Mouse (Mus musculus) neural tube, embryonic 11.5 days (tissue): ENCODE data around the gene Fam160a1. TPM values are rescaled to one million over a fixed set of nuclear protein-coding genes. Genes with fewer than 3 reads are reported as not detected.

Experiments
- ATAC-seq: fragments of 200-750 bp; cut with Nextera tagmentation; 2 replicates; pipeline ENCODE4 v1.8.0; 2017; ENCODE audit warnings: moderate number of reproducible peaks, mild to moderate bottlenecking, moderate TSS enrichment, moderate library complexity; ENCODE audit not compliant: insufficient read depth, low FRiP score, low TSS enrichment
- DNase-seq: peaks from one replicate; pipeline ENCODE4 v3.0.0-alpha.2; 2015; ENCODE audit warnings: low spot score
- H3K27ac ChIP-seq: fragments of 300-500 bp; sonication (generic); 2 replicates; pipeline ENCODE4 v1.5.1; 2014; ENCODE audit warnings: low read depth, mild to moderate bottlenecking, low read length
- H3K27me3 ChIP-seq: fragments of 300-500 bp; sonication (generic); 2 replicates; pipeline ENCODE4 v1.6.1; 2014; ENCODE audit warnings: mild to moderate bottlenecking, low read length, mixed read lengths; ENCODE audit not compliant: control insufficient read depth, insufficient read depth
- H3K36me3 ChIP-seq: fragments of 300-500 bp; sonication (generic); 2 replicates; pipeline ENCODE4 v1.6.1; 2014; ENCODE audit warnings: mild to moderate bottlenecking, low read length, moderate library complexity, mixed read lengths; ENCODE audit not compliant: control insufficient read depth, insufficient read depth
- H3K4me1 ChIP-seq: fragments of 300-500 bp; sonication (generic); 2 replicates; pipeline ENCODE4 v1.6.1; 2014; ENCODE audit warnings: low read length, mixed read lengths; ENCODE audit not compliant: control insufficient read depth, insufficient read depth
- H3K4me2 ChIP-seq: fragments of 300-500 bp; sonication (generic); 2 replicates; pipeline ENCODE4 v1.6.1; 2014; ENCODE audit warnings: low read depth, mild to moderate bottlenecking, moderate library complexity
- H3K4me3 ChIP-seq: fragments of 300-500 bp; sonication (generic); 2 replicates; pipeline ENCODE4 v1.5.1; 2014; ENCODE audit warnings: low read depth, low read length
- H3K9ac ChIP-seq: fragments of 300-500 bp; sonication (generic); 2 replicates; pipeline ENCODE4 v1.6.1; 2014; ENCODE audit warnings: mild to moderate bottlenecking, low read length
- H3K9me3 ChIP-seq: fragments of 300-500 bp; sonication (generic); 2 replicates; pipeline ENCODE4 v1.6.1; 2016; ENCODE audit warnings: low read length; ENCODE audit not compliant: control insufficient read depth
- WGBS: fragments of 180-500 bp; shearing (Covaris S2); extraction: QIAGEN DNeasy Blood & Tissue Kit; methylation state at CpG from one replicate; pipeline ENCODE4 v1.1.7; 2014; 5-methylcytosine and 5-hydroxymethylcytosine counted together
- polyA plus RNA-seq: library from polyadenylated mRNA; unstranded; fragments of >200 nt; fragmentation: Nextera tagmentation; extraction: Ambion mirVana; gene quantifications from 2 replicates; pipeline ENCODE4 v1.2.1, GENCODE M21; 2014

Gene Fam160a1
- polyA plus RNA-seq, 1 experiment from 2014 or later: 0.84 TPM

GRCm38 (mm10) chr3:85813101-85814014 lies 3.7 kb downstream of the Fam160a1 start:
- 61% methylated on average over 4 of the region's 4 CpGs for WGBS
- Histone ChIP-seq H3K36me3 (no peaks in the 10 kb centered on the region), H3K9me3 (no peaks in the 10 kb centered on the region), H3K27me3 (no peaks in the 10 kb centered on the region), H3K4me3 (no peak overlapping the region), H3K27ac (no peak overlapping the region), H3K4me1 (no peaks in the 10 kb centered on the region), H3K4me2 (no peak overlapping the region), H3K9ac (no peak overlapping the region)
- ATAC-seq (no peak), DNase-seq (no peak)

- 92% methylated on average over 5 of the region's 5 CpGs for WGBS
- Histone ChIP-seq H3K9ac (no peak overlapping the region), H3K36me3 (no peaks in the 10 kb centered on the region), H3K27me3 (no peaks in the 10 kb centered on the region), H3K9me3 (no peaks in the 10 kb centered on the region), H3K4me1 (no peaks in the 10 kb centered on the region), H3K4me3 (no peak overlapping the region), H3K27ac (no peak overlapping the region), H3K4me2 (no peak overlapping the region)
- no peak for ATAC-seq
- DNase-seq: no peak
Observed at GRCm38 (mm10) chr3:85812010-85812409, 5.1 kb downstream of the Fam160a1 start.

- no peak overlapping the region for H3K9ac ChIP-seq
- 55% methylated on average over 1 of the region's 1 CpGs for WGBS
- no peak for DNase-seq
Observed at GRCm38 (mm10) chr3:85793166-85793565, 23.9 kb downstream of the Fam160a1 start.

GRCm38 (mm10) chr3:85789748-85790147 lies 27.3 kb downstream of the Fam160a1 start:
- Histone ChIP-seq H3K4me1 (no peaks in the 10 kb centered on the region), H3K9ac (no peak overlapping the region), H3K9me3 (no peaks in the 10 kb centered on the region), H3K27me3 (no peaks in the 10 kb centered on the region), H3K4me3 (no peak overlapping the region), H3K27ac (no peak overlapping the region), H3K4me2 (no peak overlapping the region), H3K36me3 (no peaks in the 10 kb centered on the region)
- 65% methylated on average over 4 of the region's 4 CpGs for WGBS
- DNase-seq: no peak
- ATAC-seq: no peak

More at GRCm38 (mm10) chr3:85793166-85793565, 23.9 kb downstream of the Fam160a1 start:
- H3K27ac ChIP-seq: no peak overlapping the region
- H3K4me3 ChIP-seq: no peak overlapping the region
- H3K27me3 ChIP-seq: no peaks in the 10 kb centered on the region
- H3K4me1 ChIP-seq: no peaks in the 10 kb centered on the region
- ATAC-seq: no peak
- H3K36me3 ChIP-seq: no peaks in the 10 kb centered on the region
- no peaks in the 10 kb centered on the region for H3K9me3 ChIP-seq
- H3K4me2 ChIP-seq: no peak overlapping the region

- H3K27me3 ChIP-seq: no peaks in the 10 kb centered on the region
- no peak overlapping the region for H3K27ac ChIP-seq
- DNase-seq (no peak), ATAC-seq (no peak)
- 81% methylated on average over 8 of the region's 8 CpGs for WGBS
- no peaks in the 10 kb centered on the region for H3K9me3 ChIP-seq
- no peak overlapping the region for H3K9ac ChIP-seq
- H3K4me3 ChIP-seq: no peak overlapping the region
- H3K4me2 ChIP-seq: no peak overlapping the region
- H3K36me3 ChIP-seq: no peaks in the 10 kb centered on the region
- no peaks in the 10 kb centered on the region for H3K4me1 ChIP-seq
Observed at GRCm38 (mm10) chr3:85786501-85786900, 30.6 kb downstream of the Fam160a1 start.

GRCm38 (mm10) chr3:85780906-85781305 lies 36.2 kb downstream of the Fam160a1 start:
- WGBS: 77% methylated on average over 7 of the region's 7 CpGs
- no peak overlapping the region for H3K9ac ChIP-seq
- ATAC-seq: no peak

GRCm38 (mm10) chr3:85780332-85780731 lies 36.8 kb downstream of the Fam160a1 start:
- H3K4me1 ChIP-seq: no peaks in the 10 kb centered on the region
- DNase-seq (no peak), ATAC-seq (no peak)
- WGBS: 80% methylated on average over 2 of the region's 2 CpGs
- no peaks in the 10 kb centered on the region for H3K36me3 ChIP-seq
- no peaks in the 10 kb centered on the region for H3K27me3 ChIP-seq
- no peak overlapping the region for H3K4me2 ChIP-seq
- no peak overlapping the region for H3K27ac ChIP-seq
- no peak overlapping the region for H3K9ac ChIP-seq
- no peak overlapping the region for H3K4me3 ChIP-seq
- H3K9me3 ChIP-seq: no peaks in the 10 kb centered on the region

More at GRCm38 (mm10) chr3:85780906-85781305, 36.2 kb downstream of the Fam160a1 start:
- Histone ChIP-seq H3K9me3 (no peaks in the 10 kb centered on the region), H3K27ac (no peak overlapping the region), H3K4me2 (no peak overlapping the region), H3K4me1 (no peaks in the 10 kb centered on the region), H3K4me3 (no peak overlapping the region), H3K36me3 (no peaks in the 10 kb centered on the region), H3K27me3 (no peaks in the 10 kb centered on the region)
- DNase-seq: no peak

- no peak for ATAC-seq
Observed at GRCm38 (mm10) chr3:85777841-85778240, 39.2 kb downstream of the Fam160a1 start.

GRCm38 (mm10) chr3:85777356-85777755 lies 39.7 kb downstream of the Fam160a1 start:
- WGBS: 82% methylated on average over 4 of the region's 4 CpGs

More at GRCm38 (mm10) chr3:85777841-85778240, 39.2 kb downstream of the Fam160a1 start:
- no peaks in the 10 kb centered on the region for H3K9me3 ChIP-seq
- H3K27ac ChIP-seq: no peak overlapping the region
- no peaks in the 10 kb centered on the region for H3K27me3 ChIP-seq
- no peaks in the 10 kb centered on the region for H3K4me1 ChIP-seq
- no peak overlapping the region for H3K4me2 ChIP-seq
- DNase-seq: no peak
- H3K36me3 ChIP-seq: no peaks in the 10 kb centered on the region
- WGBS: 80% methylated on average over 2 of the region's 2 CpGs
- H3K4me3 ChIP-seq: no peak overlapping the region
- H3K9ac ChIP-seq: no peak overlapping the region

More at GRCm38 (mm10) chr3:85777356-85777755, 39.7 kb downstream of the Fam160a1 start:
- no peak overlapping the region for H3K9ac ChIP-seq
- H3K27me3 ChIP-seq: no peaks in the 10 kb centered on the region
- H3K4me3 ChIP-seq: no peak overlapping the region
- ATAC-seq (no peak), DNase-seq (no peak)
- no peak overlapping the region for H3K27ac ChIP-seq
- H3K4me1 ChIP-seq: no peaks in the 10 kb centered on the region
- H3K36me3 ChIP-seq: no peaks in the 10 kb centered on the region
- no peaks in the 10 kb centered on the region for H3K9me3 ChIP-seq
- no peak overlapping the region for H3K4me2 ChIP-seq
